Mouse (Mus musculus): ENCODE measurements around the gene Nr6a1.

DNA sequence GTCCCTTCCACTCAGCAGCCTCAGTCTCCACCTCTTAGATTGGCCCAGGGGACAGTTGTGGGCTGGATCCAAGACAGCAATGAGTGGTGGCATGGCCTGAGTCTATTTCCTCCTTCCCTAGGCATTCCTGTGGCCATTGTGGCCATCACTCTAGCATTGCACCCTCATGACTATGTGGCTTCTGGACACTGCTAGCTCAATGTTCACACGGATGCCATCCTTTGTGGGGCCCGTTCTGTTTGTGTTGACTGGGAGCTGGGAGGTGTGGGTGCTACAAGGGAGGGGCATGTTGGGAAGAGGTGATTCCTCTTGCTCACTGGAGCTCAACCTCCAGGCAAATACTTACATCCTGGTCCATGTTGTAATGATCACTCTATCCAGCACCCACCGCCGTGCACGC lies 245.3 kb downstream of the Nr6a1 start:
- no peak for TF ChIP-seq CTCF (IDR thresholded peaks at IDR 0.05; ENCODE audit: borderline replicate concordance, control insufficient read depth, extremely low read depth, insufficient read depth, low read length, poor library complexity)
- no peak for TF ChIP-seq POLR2A (IDR thresholded peaks at IDR 0.05; ENCODE audit: control insufficient read depth, extremely low read depth, insufficient read depth, low read length, poor library complexity)
